Mouse (Mus musculus) telencephalon, adult 2 months (tissue): ENCODE measurements around the gene Zkscan2.
A peak's percentile ranks its signal among the peaks of the same experiment; 100 is the strongest.

Experiments used
- DNase-seq: peaks from one replicate; pipeline ENCODE4 v3.0.0-alpha.2; 2011; ENCODE audit warnings: low read depth, low spot score

Zkscan2 gene

GRCm38 (mm10) chr7:123500239-123501219 is at the start of gene Zkscan2:
Zkscan2 (minus strand) TSS chr7:123500449.
- DNase-seq, result peak; percentile 93

- no peak for DNase-seq
These were observed 28.9 kb upstream of the Zkscan2 start for GRCm38 (mm10) chr7:123529190-123529589.

GRCm38 (mm10) chr7:123525761-123526160 is 25.5 kb upstream of the Zkscan2 start:
- DNase-seq, result no peak

GRCm38 (mm10) chr7:123524218-123524861 is 24.1 kb upstream of the Zkscan2 start:
- no peak for DNase-seq

- no peak for DNase-seq
These were observed 7.7 kb upstream of the Zkscan2 start for GRCm38 (mm10) chr7:123507946-123508345.

GRCm38 (mm10) chr7:123503358-123503757 is 3.1 kb upstream of the Zkscan2 start:
- DNase-seq, result no peak

GRCm38 (mm10) chr7:123499481-123500238 is 589 bp downstream of the Zkscan2 start:
- DNase-seq, result peak; percentile 15

GRCm38 (mm10) chr7:123487703-123488102 is 12.5 kb downstream of the Zkscan2 start:
- peak; percentile 54 for DNase-seq

GRCm38 (mm10) chr7:123467961-123468360 is 32.3 kb downstream of the Zkscan2 start:
- DNase-seq, result no peak

- DNase-seq, result peak; percentile 24
These were observed 34.4 kb downstream of the Zkscan2 start for GRCm38 (mm10) chr7:123465692-123466387.

GRCm38 (mm10) chr7:123463569-123463968 is 36.7 kb downstream of the Zkscan2 start:
- DNase-seq, result no peak

- no peak for DNase-seq
These were observed 38.2 kb downstream of the Zkscan2 start, which contains the start of gene Aqp8 for GRCm38 (mm10) chr7:123462070-123462501. Aqp8 (plus strand) TSS chr7:123462291.

GRCm38 (mm10) chr7:123461316-123461715 is 38.9 kb downstream of the Zkscan2 start:
- no peak for DNase-seq

GRCm38 (mm10) chr7:123459247-123459646 is 41.0 kb downstream of the Zkscan2 start:
- no peak for DNase-seq

- DNase-seq, result no peak
These were observed 41.9 kb downstream of the Zkscan2 start for GRCm38 (mm10) chr7:123458309-123458708.

- DNase-seq, result no peak
These were observed 45.2 kb downstream of the Zkscan2 start for GRCm38 (mm10) chr7:123455088-123455487.

- DNase-seq, result no peak
These were observed 47.2 kb downstream of the Zkscan2 start for GRCm38 (mm10) chr7:123453066-123453465.

GRCm38 (mm10) chr7:123452551-123452950 is 47.7 kb downstream of the Zkscan2 start:
- no peak for DNase-seq

GRCm38 (mm10) chr7:123450515-123450914 is 49.7 kb downstream of the Zkscan2 start:
- no peak for DNase-seq

GRCm38 (mm10) chr7:123449676-123450075 is 50.6 kb downstream of the Zkscan2 start:
- DNase-seq, result no peak

GRCm38 (mm10) chr7:123448794-123449193 is 51.5 kb downstream of the Zkscan2 start:
- no peak for DNase-seq
